Mouse (Mus musculus) stomach, postnatal 0 days (tissue): ENCODE results near the gene Prune2. TPM values are rescaled to one million over a fixed set of nuclear protein-coding genes. Genes with fewer than 3 reads are reported as not detected.

Experiments used
- ATAC-seq: fragments of 200-750 bp; cut with Nextera tagmentation; 2 replicates; pipeline ENCODE4 v1.8.0; 2017; ENCODE audit not compliant: low FRiP score, low TSS enrichment
- DNase-seq: peaks from one replicate; pipeline ENCODE4 v3.0.0-alpha.2; 2016; ENCODE audit warnings: low spot score
- H3K27ac ChIP-seq: fragments of 300-500 bp; sonication (generic); replicated peaks from 2 replicates; pipeline ENCODE4 v1.5.1; 2014; ENCODE audit warnings: mild to moderate bottlenecking, control low read depth
- H3K27me3 ChIP-seq: fragments of 300-500 bp; sonication (generic); 2 replicates; pipeline ENCODE4 v1.6.1; 2014; ENCODE audit warnings: low read length; ENCODE audit not compliant: control insufficient read depth, insufficient read depth
- H3K36me3 ChIP-seq: fragments of 300-500 bp; sonication (generic); 2 replicates; pipeline ENCODE4 v1.6.1; 2014; ENCODE audit warnings: low read length, mixed read lengths; ENCODE audit not compliant: control insufficient read depth, insufficient read depth
- H3K4me1 ChIP-seq: fragments of 300-500 bp; sonication (generic); replicated peaks from 2 replicates; pipeline ENCODE4 v1.6.1; 2014; ENCODE audit warnings: antibody characterized with exemption; ENCODE audit not compliant: control insufficient read depth, insufficient read depth
- H3K4me2 ChIP-seq: fragments of 300-500 bp; sonication (generic); replicated peaks from 2 replicates; pipeline ENCODE4 v1.6.1; 2014; ENCODE audit warnings: low read depth, mild to moderate bottlenecking, control low read depth, moderate library complexity
- H3K4me3 ChIP-seq: fragments of 300-500 bp; sonication (generic); 2 replicates; pipeline ENCODE4 v1.5.1; 2014; ENCODE audit warnings: low read depth, low read length, control low read depth
- H3K9ac ChIP-seq: fragments of 300-500 bp; sonication (generic); 2 replicates; pipeline ENCODE4 v1.6.1; 2014; ENCODE audit warnings: mild to moderate bottlenecking, low read length, control low read depth, mixed read lengths
- H3K9me3 ChIP-seq: fragments of 300-500 bp; sonication (generic); 2 replicates; pipeline ENCODE4 v1.6.1; 2016; ENCODE audit warnings: low read length; ENCODE audit not compliant: control insufficient read depth
- CTCF ChIP-seq: IDR thresholded peaks from 2 replicates; pipeline ENCODE4 v1.5.1; 2016; ENCODE audit warnings: antibody characterized with exemption, low read depth, mild to moderate bottlenecking, moderate library complexity
- EP300 ChIP-seq: optimal IDR thresholded peaks from 2 replicates; pipeline ENCODE3; 2016; ENCODE audit warnings: antibody characterized with exemption
- WGBS: fragments of 180-500 bp; shearing (Covaris S2); extraction: QIAGEN DNeasy Blood & Tissue Kit; methylation state at CpG from one replicate; pipeline ENCODE4 v1.1.7; 2014; 5-methylcytosine and 5-hydroxymethylcytosine counted together
- polyA plus RNA-seq: library from polyadenylated mRNA; unstranded; fragments of >200 nt; fragmentation: Nextera tagmentation; extraction: Ambion mirVana; gene quantifications from 2 replicates; pipeline ENCODE4 v1.2.1, GENCODE M21; 2015

Gene Prune2
- polyA plus RNA-seq, 1 experiment from 2014 or later, result 2.0 TPM

GRCm38 (mm10) chr19:17006220-17006907 lies 50.4 kb downstream of the Prune2 start:
- Histone ChIP-seq H3K9me3 (no peaks in the 10 kb centered on the region), H3K27me3 (no peaks in the 10 kb centered on the region), H3K36me3 (no peaks in the 10 kb centered on the region), H3K4me1 (no peaks in the 10 kb centered on the region), H3K9ac (no peak overlapping the region), H3K4me2 (no peak overlapping the region), H3K4me3 (no peak overlapping the region), H3K27ac (no peak overlapping the region)
- 45% methylated on average over 17 of the region's 17 CpGs for WGBS
- no peak for ATAC-seq
- TF ChIP-seq CTCF (no peak), EP300 (no peak)
- no peak for DNase-seq

- ATAC-seq (peak; percentile 83), DNase-seq (peak; percentile 61)
- Histone ChIP-seq H3K27ac (no peak overlapping the region), H3K27me3 (no peaks in the 10 kb centered on the region), H3K9ac (no peak overlapping the region), H3K4me3 (no peak overlapping the region), H3K36me3 (no peaks in the 10 kb centered on the region), H3K4me2 (no peak overlapping the region), H3K4me1 (no peaks in the 10 kb centered on the region), H3K9me3 (no peaks in the 10 kb centered on the region)
- 10% methylated on average over 6 of the region's 6 CpGs for WGBS
- TF ChIP-seq EP300 (no peak), CTCF (no peak)
Measured at GRCm38 (mm10) chr19:17011261-17011995, 55.5 kb downstream of the Prune2 start.

- Histone ChIP-seq H3K4me2 (no peak overlapping the region), H3K9me3 (no peaks in the 10 kb centered on the region), H3K27ac (no peak overlapping the region), H3K27me3 (no peaks in the 10 kb centered on the region), H3K36me3 (no peaks in the 10 kb centered on the region), H3K9ac (no peak overlapping the region), H3K4me1 (no peaks in the 10 kb centered on the region), H3K4me3 (no peak overlapping the region)
- ATAC-seq (no peak), DNase-seq (no peak)
- 51% methylated on average over 2 of the region's 2 CpGs for WGBS
- no peak for TF ChIP-seq EP300
- TF ChIP-seq CTCF, result no peak
Measured at GRCm38 (mm10) chr19:17013085-17013484, 57.2 kb downstream of the Prune2 start.

GRCm38 (mm10) chr19:17014337-17015124 lies 58.6 kb downstream of the Prune2 start:
- 64% methylated on average over 10 of the region's 10 CpGs for WGBS
- TF ChIP-seq EP300 (no peak), CTCF (no peak)
- Histone ChIP-seq H3K9me3 (no peaks in the 10 kb centered on the region), H3K27me3 (no peaks in the 10 kb centered on the region), H3K27ac (no peak overlapping the region), H3K4me2 (no peak overlapping the region), H3K4me3 (no peak overlapping the region), H3K4me1 (no peaks in the 10 kb centered on the region), H3K36me3 (no peaks in the 10 kb centered on the region), H3K9ac (no peak overlapping the region)
- ATAC-seq, result no peak
- no peak for DNase-seq

- no peak overlapping the region for H3K4me3 ChIP-seq
- no peaks in the 10 kb centered on the region for H3K4me1 ChIP-seq
- H3K27me3 ChIP-seq, result no peaks in the 10 kb centered on the region
- H3K4me2 ChIP-seq, result no peak overlapping the region
- no peak for DNase-seq
- H3K9ac ChIP-seq, result no peak overlapping the region
- 80% methylated on average over 4 of the region's 4 CpGs for WGBS
- ATAC-seq, result no peak
- no peaks in the 10 kb centered on the region for H3K9me3 ChIP-seq
- TF ChIP-seq CTCF, result no peak
- no peak for TF ChIP-seq EP300
- H3K27ac ChIP-seq, result no peak overlapping the region
- H3K36me3 ChIP-seq, result no peaks in the 10 kb centered on the region
Measured at GRCm38 (mm10) chr19:17024748-17025147, 68.8 kb downstream of the Prune2 start.
